Mouse (Mus musculus) ovary, postnatal 10 days (tissue): ENCODE measurements around the gene Nrp2.

ENCODE experiments used
- DNase-seq: peaks from one replicate; pipeline ENCODE4 v3.0.0; 2022; ENCODE audit warnings: low spot score

The Nrp2 gene

GRCm38 (mm10) chr1:62820170-62820569 lies 117.1 kb downstream of the Nrp2 start:
- DNase-seq = no peak

DNA sequence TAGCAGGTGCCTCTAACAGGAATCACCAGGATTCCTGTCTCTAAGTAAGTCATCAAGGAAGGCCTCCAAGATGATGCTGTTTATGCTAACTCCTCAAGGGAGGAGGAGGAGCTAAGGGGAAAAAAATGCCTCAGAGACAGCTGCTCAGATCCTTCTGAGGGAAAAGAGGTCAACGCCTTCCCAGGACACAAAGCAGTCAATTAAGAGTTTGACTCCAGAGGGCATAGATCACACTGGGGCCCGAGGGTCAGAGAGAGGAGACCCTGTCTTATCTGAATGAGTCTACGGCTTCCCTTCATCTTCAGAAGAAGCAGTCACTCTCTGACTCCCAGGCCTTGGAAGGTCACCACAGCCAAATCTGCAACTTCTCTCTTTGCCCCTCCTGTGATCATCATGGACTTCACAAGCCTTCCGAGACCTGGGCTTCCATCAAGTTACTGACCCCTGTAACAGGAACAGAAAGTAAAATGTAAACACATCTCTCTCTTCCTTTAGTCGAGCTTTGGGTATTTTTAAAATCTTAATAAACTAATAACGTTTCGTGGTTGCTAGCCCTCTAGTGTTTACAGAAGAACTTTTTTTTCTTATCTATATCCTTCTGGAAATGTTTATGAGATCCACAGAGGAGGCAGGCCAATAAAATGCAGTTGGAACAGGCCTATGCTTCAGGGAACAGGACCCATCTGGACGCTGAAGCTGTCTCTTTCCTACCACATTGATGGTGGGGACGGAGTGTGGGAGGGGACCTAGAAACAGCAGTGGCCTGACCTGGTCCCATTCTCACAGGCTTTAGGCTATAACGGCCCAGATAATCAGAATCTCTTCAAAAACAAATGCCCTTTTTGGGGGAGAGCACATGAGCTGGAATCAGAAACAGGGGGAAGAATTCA lies 118.7 kb downstream of the Nrp2 start:
- DNase-seq = no peak

- no peak for DNase-seq
Observed at GRCm38 (mm10) chr1:62823549-62824195, 120.6 kb downstream of the Nrp2 start.

- DNase-seq = no peak
Observed at GRCm38 (mm10) chr1:62825822-62826765, 123.0 kb downstream of the Nrp2 start.

DNA sequence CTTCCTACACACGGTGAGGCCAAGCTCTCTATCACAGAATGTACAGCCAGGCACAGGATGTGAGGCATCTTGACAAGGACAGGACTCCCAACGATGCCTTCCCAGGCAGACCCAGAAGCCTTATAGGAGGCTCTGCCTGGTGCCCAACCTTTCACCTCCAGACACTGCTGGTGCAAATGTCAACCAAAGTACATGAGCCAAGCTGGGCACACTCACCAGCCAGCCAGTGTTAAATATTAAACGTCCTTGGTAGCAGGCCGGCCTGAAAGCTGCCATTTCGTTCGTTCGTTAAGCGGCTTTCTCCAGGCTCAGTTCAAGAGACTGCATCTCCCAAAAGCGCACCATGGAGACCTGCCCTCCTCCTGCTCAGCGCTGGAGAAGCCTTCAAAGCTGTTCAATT lies 124.2 kb downstream of the Nrp2 start:
- no peak for DNase-seq

- DNase-seq = no peak
Observed at GRCm38 (mm10) chr1:62828156-62828555, 125.1 kb downstream of the Nrp2 start.

DNA sequence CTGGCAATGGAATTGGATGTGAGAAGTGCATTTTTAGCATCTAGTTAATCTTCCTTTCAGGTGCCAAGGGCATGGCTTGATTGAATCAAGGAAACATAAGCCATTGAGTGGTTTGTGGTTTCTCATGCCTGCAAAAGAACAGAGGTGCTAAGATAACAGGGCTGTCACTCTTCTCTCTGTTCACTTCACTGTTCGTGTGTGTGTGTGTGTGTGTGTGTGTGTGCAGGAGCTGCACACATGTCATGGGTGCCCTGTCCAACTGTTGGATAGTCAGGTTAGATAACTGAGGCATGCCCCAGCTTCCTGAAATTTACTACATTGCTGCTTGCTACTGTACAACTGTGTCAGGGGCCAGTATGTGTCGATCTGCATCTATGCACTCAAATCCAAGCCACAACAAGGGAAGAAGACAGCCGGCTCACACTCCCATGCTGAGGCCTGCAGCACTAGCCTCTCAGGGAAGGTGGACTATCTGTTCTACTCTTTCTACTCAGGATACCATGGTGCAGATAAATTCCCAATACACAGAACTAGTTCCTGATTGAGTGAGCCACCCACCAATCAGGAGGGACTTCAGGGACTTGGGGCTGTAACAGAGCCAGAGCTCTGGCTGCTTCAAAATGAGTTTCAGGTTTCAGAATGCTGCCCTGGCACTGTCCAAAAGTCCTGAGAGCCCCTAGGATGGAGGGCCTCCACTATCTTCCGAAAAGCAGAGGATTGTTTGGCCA lies 126.8 kb downstream of the Nrp2 start:
- no peak for DNase-seq

GRCm38 (mm10) chr1:62830418-62830769 lies 127.3 kb downstream of the Nrp2 start:
- no peak for DNase-seq

GRCm38 (mm10) chr1:62831725-62832455 lies 128.8 kb downstream of the Nrp2 start:
- no peak for DNase-seq

DNA sequence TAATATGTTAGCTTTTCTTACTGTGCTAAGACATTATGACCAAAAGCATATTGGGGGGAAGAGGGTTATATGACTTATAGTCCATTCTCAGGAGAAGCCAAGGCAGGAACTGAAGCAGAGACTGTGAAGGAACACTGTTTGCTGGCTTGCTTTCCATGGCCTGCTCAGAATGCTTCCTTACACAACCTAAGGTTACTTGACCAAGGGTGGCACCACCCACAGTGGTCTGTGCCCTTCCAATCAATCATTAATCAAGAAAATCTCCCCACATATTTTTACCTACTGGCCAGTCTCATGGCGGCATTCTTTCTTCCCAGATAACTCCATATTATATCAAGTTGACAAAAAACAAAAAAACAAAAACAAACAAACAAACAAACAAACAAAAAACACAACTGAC lies 130.3 kb downstream of the Nrp2 start:
- no peak for DNase-seq

GRCm38 (mm10) chr1:62834443-62835185 lies 131.5 kb downstream of the Nrp2 start:
- DNase-seq = no peak

- DNase-seq = no peak
Observed at GRCm38 (mm10) chr1:62838083-62838482, 135.0 kb downstream of the Nrp2 start.

DNA sequence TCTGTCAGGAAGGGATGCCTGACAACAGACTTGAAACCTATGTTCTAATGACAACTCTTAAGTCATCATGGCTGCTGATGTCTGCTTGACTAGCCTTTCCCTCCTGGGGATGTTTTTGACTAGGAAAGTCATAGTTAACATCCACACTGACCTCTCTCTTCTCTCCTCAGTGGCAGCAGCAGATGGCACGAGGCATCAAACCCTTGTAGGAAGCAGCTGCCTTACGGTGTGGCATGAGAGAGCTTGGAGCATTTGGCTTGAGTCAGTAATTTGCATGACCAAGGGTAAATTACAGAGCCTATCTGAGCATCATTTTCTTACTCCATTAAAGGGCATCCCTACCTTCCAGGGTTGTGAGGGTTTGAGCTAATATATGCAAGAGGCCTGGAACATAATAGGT lies 135.5 kb downstream of the Nrp2 start:
- DNase-seq = no peak

DNA sequence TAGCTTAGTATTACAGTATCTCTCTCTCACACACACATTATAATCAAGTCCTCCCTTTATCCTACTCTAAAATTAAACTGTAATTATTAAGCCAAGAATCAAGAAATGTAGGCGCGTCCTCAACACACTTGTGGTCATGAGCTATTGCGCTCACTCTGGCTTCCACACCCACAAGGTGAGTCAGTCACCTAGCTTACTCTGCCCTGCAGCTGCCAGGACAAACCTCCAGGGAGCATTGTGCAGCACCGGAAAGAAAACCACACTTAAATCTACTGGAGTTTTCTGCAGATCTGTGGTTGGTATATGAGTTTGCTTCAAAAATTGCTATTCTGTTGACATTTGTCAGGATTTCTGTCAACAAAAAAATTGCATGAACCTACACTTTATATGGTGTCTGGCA lies 140.1 kb downstream of the Nrp2 start:
- DNase-seq = no peak

- DNase-seq = no peak
Observed at GRCm38 (mm10) chr1:62850990-62851940, 148.2 kb downstream of the Nrp2 start.

DNA sequence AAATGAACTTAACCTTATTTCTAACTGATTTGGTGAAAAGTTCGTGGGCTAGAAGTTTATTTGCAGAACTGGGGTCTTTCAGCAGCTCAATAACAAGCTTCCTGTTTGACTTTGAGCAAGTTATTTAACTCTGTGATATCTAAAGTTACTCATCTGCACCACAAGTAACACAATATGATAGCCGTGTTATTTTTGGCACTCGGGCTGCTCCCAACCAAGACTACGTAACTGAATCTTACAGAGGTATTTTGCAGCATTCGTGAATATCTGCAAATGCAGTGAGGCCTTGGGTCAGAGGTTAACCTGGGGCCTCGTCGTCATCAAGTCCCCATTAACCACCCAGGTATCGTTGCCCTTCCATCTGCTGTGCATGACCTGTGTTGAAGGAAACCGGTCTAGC lies 150.3 kb downstream of the Nrp2 start:
- DNase-seq = no peak

GRCm38 (mm10) chr1:62853996-62854395 lies 150.9 kb downstream of the Nrp2 start:
- DNase-seq = no peak

DNA sequence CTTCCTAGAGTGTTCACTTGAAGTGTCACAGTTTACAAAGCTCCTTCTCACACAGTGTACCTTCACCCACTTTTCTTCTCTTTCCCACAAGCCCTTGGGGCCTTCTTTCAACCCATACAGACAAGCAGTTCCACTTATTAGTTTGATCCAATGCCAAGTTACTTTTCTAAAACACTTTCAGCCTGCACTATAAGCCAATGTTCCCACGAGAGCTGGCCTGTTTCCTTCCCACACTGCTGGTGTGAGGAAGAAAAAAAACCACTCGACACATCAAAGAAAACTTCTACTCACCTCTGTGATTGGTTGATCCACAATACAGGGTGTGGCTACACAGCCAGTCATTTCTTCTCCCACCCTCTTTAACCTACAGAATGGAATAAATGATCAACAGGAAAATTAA lies 156.0 kb downstream of the Nrp2 start:
- no peak for DNase-seq
